Mouse (Mus musculus): ENCODE measurements around the gene Ugt1a6a. TPM values are rescaled to one million over a fixed set of nuclear protein-coding genes. Genes with fewer than 3 reads are reported as not detected.

Ugt1a6a gene
- total RNA-seq, 1 experiment, result not detected

GRCm38 (mm10) chr1:88237311-88237710, 102.7 kb downstream of the Ugt1a6a start:
- Histone ChIP-seq H3K4me3 (ENCODE audit: insufficient read depth in 1 of 2, low read depth in 1 of 2, low read length in 2 of 2, poor library complexity in 1 of 2, severe bottlenecking in 1 of 2) (no peak overlapping the region), H3K9me3 (ENCODE audit: control insufficient read depth, insufficient read depth, low read depth, low read length) (no peaks in the 10 kb centered on the region)
- no peak for TF ChIP-seq ZC3H11A (IDR thresholded peaks at IDR 0.05; ENCODE audit: borderline replicate concordance, low read depth, low read length)
- no peak for TF ChIP-seq HCFC1 (IDR thresholded peaks at IDR 0.05; ENCODE audit: borderline replicate concordance, insufficient read depth, low read length)
- no peak for TF ChIP-seq ZNF384 (IDR thresholded peaks at IDR 0.05; ENCODE audit: low read depth, low read length)
- no peak for TF ChIP-seq MAFK (IDR thresholded peaks at IDR 0.05; ENCODE audit: insufficient read depth, low read depth, low read length)
- TF ChIP-seq CHD2 (IDR thresholded peaks at IDR 0.05; ENCODE audit: low read depth, low read length), result no peak

GRCm38 (mm10) chr1:88238771-88239170, 104.2 kb downstream of the Ugt1a6a start:
- Histone ChIP-seq H3K36me3 (ENCODE audit: control insufficient read depth, insufficient read depth, low read length, poor library complexity, severe bottlenecking) (no peaks in the 10 kb centered on the region), H3K4me1 (ENCODE audit: control insufficient read depth in 2 of 2, insufficient read depth in 2 of 2, low read length in 2 of 2, poor library complexity in 1 of 2) (no peaks in the 10 kb centered on the region), H3K4me3 (ENCODE audit: insufficient read depth in 1 of 2, low read depth in 1 of 2, low read length in 2 of 2, poor library complexity in 1 of 2, severe bottlenecking in 1 of 2) (no peak overlapping the region), H3K9me3 (ENCODE audit: control insufficient read depth, insufficient read depth, low read depth, low read length) (no peaks in the 10 kb centered on the region), H3K27ac (ENCODE audit: insufficient read depth, low read depth, low read length, poor library complexity, severe bottlenecking) (no peak overlapping the region), H3K9ac (ENCODE audit: insufficient read depth, low read depth, low read length, poor library complexity, severe bottlenecking) (no peak overlapping the region)
- DNase-seq (ENCODE audit: low read depth, low spot score), result no peak
- TF ChIP-seq CHD2 (IDR thresholded peaks at IDR 0.05; ENCODE audit: low read depth, low read length) (no peak), MAFK (IDR thresholded peaks at IDR 0.05; ENCODE audit: insufficient read depth, low read depth, low read length) (no peak), HCFC1 (IDR thresholded peaks at IDR 0.05; ENCODE audit: borderline replicate concordance, insufficient read depth, low read length) (no peak), ZC3H11A (IDR thresholded peaks at IDR 0.05; ENCODE audit: borderline replicate concordance, low read depth, low read length) (no peak), ZNF384 (IDR thresholded peaks at IDR 0.05; ENCODE audit: low read depth, low read length) (no peak)
- in situ Hi-C loops (cut with MboI; ENCODE audit: low sequenced_read_pairs in 2 of 2, unreplicated experiment in 2 of 2), result no loop called here

More at GRCm38 (mm10) chr1:88237311-88237710, 102.7 kb downstream of the Ugt1a6a start:
- Histone ChIP-seq H3K4me1 (ENCODE audit: control insufficient read depth in 2 of 2, insufficient read depth in 2 of 2, low read length in 2 of 2, poor library complexity in 1 of 2) (no peaks in the 10 kb centered on the region), H3K36me3 (ENCODE audit: control insufficient read depth, insufficient read depth, low read length, poor library complexity, severe bottlenecking) (no peaks in the 10 kb centered on the region), H3K27ac (ENCODE audit: insufficient read depth, low read depth, low read length, poor library complexity, severe bottlenecking) (no peak overlapping the region), H3K9ac (ENCODE audit: insufficient read depth, low read depth, low read length, poor library complexity, severe bottlenecking) (no peak overlapping the region)
- in situ Hi-C loops (cut with MboI; ENCODE audit: low sequenced_read_pairs in 2 of 2, unreplicated experiment in 2 of 2), result no loop called here
- DNase-seq (ENCODE audit: low read depth, low spot score), result no peak

GRCm38 (mm10) chr1:88240072-88240471, 105.5 kb downstream of the Ugt1a6a start:
- no peak overlapping the region for H3K4me3 ChIP-seq (ENCODE audit: insufficient read depth in 1 of 2, low read depth in 1 of 2, low read length in 2 of 2, poor library complexity in 1 of 2, severe bottlenecking in 1 of 2)
- no peaks in the 10 kb centered on the region for H3K36me3 ChIP-seq (ENCODE audit: control insufficient read depth, insufficient read depth, low read length, poor library complexity, severe bottlenecking)
- no peak for DNase-seq (ENCODE audit: low read depth, low spot score)
- H3K9ac ChIP-seq (ENCODE audit: insufficient read depth, low read depth, low read length, poor library complexity, severe bottlenecking), result no peak overlapping the region
- TF ChIP-seq CHD2 (IDR thresholded peaks at IDR 0.05; ENCODE audit: low read depth, low read length), result no peak
- TF ChIP-seq ZNF384 (IDR thresholded peaks at IDR 0.05; ENCODE audit: low read depth, low read length), result no peak
- no peak for TF ChIP-seq ZC3H11A (IDR thresholded peaks at IDR 0.05; ENCODE audit: borderline replicate concordance, low read depth, low read length)
- no peak for TF ChIP-seq HCFC1 (IDR thresholded peaks at IDR 0.05; ENCODE audit: borderline replicate concordance, insufficient read depth, low read length)
- no peak for TF ChIP-seq MAFK (IDR thresholded peaks at IDR 0.05; ENCODE audit: insufficient read depth, low read depth, low read length)
- in situ Hi-C loops (cut with MboI; ENCODE audit: low sequenced_read_pairs in 2 of 2, unreplicated experiment in 2 of 2), result no loop called here
- no peaks in the 10 kb centered on the region for H3K4me1 ChIP-seq (ENCODE audit: control insufficient read depth in 2 of 2, insufficient read depth in 2 of 2, low read length in 2 of 2, poor library complexity in 1 of 2)
- H3K27ac ChIP-seq (ENCODE audit: insufficient read depth, low read depth, low read length, poor library complexity, severe bottlenecking), result no peak overlapping the region
- no peaks in the 10 kb centered on the region for H3K9me3 ChIP-seq (ENCODE audit: control insufficient read depth, insufficient read depth, low read depth, low read length)

- no peak overlapping the region for H3K4me3 ChIP-seq (ENCODE audit: insufficient read depth in 1 of 2, low read depth in 1 of 2, low read length in 2 of 2, poor library complexity in 1 of 2, severe bottlenecking in 1 of 2)
Measured at GRCm38 (mm10) chr1:88240579-88240978, 106.0 kb downstream of the Ugt1a6a start.

GRCm38 (mm10) chr1:88243861-88244260, 109.3 kb downstream of the Ugt1a6a start:
- in situ Hi-C loops (cut with MboI; ENCODE audit: low sequenced_read_pairs in 2 of 2, unreplicated experiment in 2 of 2), result no loop called here
- no peak for TF ChIP-seq CHD2 (IDR thresholded peaks at IDR 0.05; ENCODE audit: low read depth, low read length)
- TF ChIP-seq MAFK (IDR thresholded peaks at IDR 0.05; ENCODE audit: insufficient read depth, low read depth, low read length), result no peak
- no peak for TF ChIP-seq ZNF384 (IDR thresholded peaks at IDR 0.05; ENCODE audit: low read depth, low read length)
- TF ChIP-seq ZC3H11A (IDR thresholded peaks at IDR 0.05; ENCODE audit: borderline replicate concordance, low read depth, low read length), result no peak
- no peak for TF ChIP-seq HCFC1 (IDR thresholded peaks at IDR 0.05; ENCODE audit: borderline replicate concordance, insufficient read depth, low read length)

More at GRCm38 (mm10) chr1:88240579-88240978, 106.0 kb downstream of the Ugt1a6a start:
- DNase-seq (ENCODE audit: low read depth, low spot score), result no peak
- H3K9me3 ChIP-seq (ENCODE audit: control insufficient read depth, insufficient read depth, low read depth, low read length), result no peaks in the 10 kb centered on the region
- in situ Hi-C loops (cut with MboI; ENCODE audit: low sequenced_read_pairs in 2 of 2, unreplicated experiment in 2 of 2), result no loop called here
- no peaks in the 10 kb centered on the region for H3K36me3 ChIP-seq (ENCODE audit: control insufficient read depth, insufficient read depth, low read length, poor library complexity, severe bottlenecking)
- no peak for TF ChIP-seq ZNF384 (IDR thresholded peaks at IDR 0.05; ENCODE audit: low read depth, low read length)
- TF ChIP-seq HCFC1 (IDR thresholded peaks at IDR 0.05; ENCODE audit: borderline replicate concordance, insufficient read depth, low read length), result no peak
- no peak for TF ChIP-seq CHD2 (IDR thresholded peaks at IDR 0.05; ENCODE audit: low read depth, low read length)
- TF ChIP-seq ZC3H11A (IDR thresholded peaks at IDR 0.05; ENCODE audit: borderline replicate concordance, low read depth, low read length), result no peak
- no peak for TF ChIP-seq MAFK (IDR thresholded peaks at IDR 0.05; ENCODE audit: insufficient read depth, low read depth, low read length)
- H3K27ac ChIP-seq (ENCODE audit: insufficient read depth, low read depth, low read length, poor library complexity, severe bottlenecking), result no peak overlapping the region
- no peak overlapping the region for H3K9ac ChIP-seq (ENCODE audit: insufficient read depth, low read depth, low read length, poor library complexity, severe bottlenecking)
- no peaks in the 10 kb centered on the region for H3K4me1 ChIP-seq (ENCODE audit: control insufficient read depth in 2 of 2, insufficient read depth in 2 of 2, low read length in 2 of 2, poor library complexity in 1 of 2)

More at GRCm38 (mm10) chr1:88243861-88244260, 109.3 kb downstream of the Ugt1a6a start:
- H3K9me3 ChIP-seq (ENCODE audit: control insufficient read depth, insufficient read depth, low read depth, low read length), result no peaks in the 10 kb centered on the region
- no peak overlapping the region for H3K4me3 ChIP-seq (ENCODE audit: insufficient read depth in 1 of 2, low read depth in 1 of 2, low read length in 2 of 2, poor library complexity in 1 of 2, severe bottlenecking in 1 of 2)
- no peak overlapping the region for H3K27ac ChIP-seq (ENCODE audit: insufficient read depth, low read depth, low read length, poor library complexity, severe bottlenecking)
- no peak overlapping the region for H3K9ac ChIP-seq (ENCODE audit: insufficient read depth, low read depth, low read length, poor library complexity, severe bottlenecking)
- H3K36me3 ChIP-seq (ENCODE audit: control insufficient read depth, insufficient read depth, low read length, poor library complexity, severe bottlenecking), result no peaks in the 10 kb centered on the region
- H3K4me1 ChIP-seq (ENCODE audit: control insufficient read depth in 2 of 2, insufficient read depth in 2 of 2, low read length in 2 of 2, poor library complexity in 1 of 2), result no peaks in the 10 kb centered on the region
- DNase-seq (ENCODE audit: low read depth, low spot score), result no peak

Data from ES-E14 (cell line).